Mouse (Mus musculus) heart, embryonic 10.5 days (tissue): ENCODE data around the gene Rnf44. TPM values are rescaled to one million over a fixed set of nuclear protein-coding genes. Genes with fewer than 3 reads are reported as not detected.

Experiments
- DNase-seq: peaks from one replicate; pipeline ENCODE4 v3.0.0-alpha.2; 2017; ENCODE audit warnings: low spot score
- H3K27ac ChIP-seq: fragments of 300-500 bp; sonication (generic); 2 replicates; pipeline ENCODE4 v1.5.1; 2016; ENCODE audit warnings: mild to moderate bottlenecking
- H3K27me3 ChIP-seq: fragments of 300-500 bp; sonication (generic); 2 replicates; pipeline ENCODE4 v1.6.1; 2016; ENCODE audit warnings: mild to moderate bottlenecking; ENCODE audit not compliant: poor library complexity, insufficient read depth, severe bottlenecking
- H3K36me3 ChIP-seq: fragments of 300-500 bp; sonication (generic); 2 replicates; pipeline ENCODE4 v1.6.1; 2016; ENCODE audit warnings: mild to moderate bottlenecking, moderate library complexity
- H3K4me1 ChIP-seq: fragments of 300-500 bp; sonication (generic); 2 replicates; pipeline ENCODE4 v1.6.1; 2016; ENCODE audit warnings: mild to moderate bottlenecking
- H3K4me3 ChIP-seq: fragments of 300-500 bp; sonication (generic); 2 replicates; pipeline ENCODE4 v1.5.1; 2016; ENCODE audit warnings: mild to moderate bottlenecking, moderate library complexity
- H3K9me3 ChIP-seq: fragments of 300-500 bp; sonication (generic); 2 replicates; pipeline ENCODE4 v1.6.1; 2016; ENCODE audit warnings: mild to moderate bottlenecking, moderate library complexity
- WGBS: fragments of 180-500 bp; shearing (Covaris S2); methylation state at CpG from one replicate; pipeline ENCODE4 v1.1.7; 2016; 5-methylcytosine and 5-hydroxymethylcytosine counted together
- polyA plus RNA-seq: library from polyadenylated mRNA; unstranded; fragments of >200 nt; fragmentation: Nextera tagmentation; extraction: Ambion mirVana; gene quantifications from 2 replicates; pipeline ENCODE4 v1.2.1, GENCODE M21; 2016

Gene Rnf44
- polyA plus RNA-seq, 1 experiment from 2014 or later: 96.1 TPM

DNA sequence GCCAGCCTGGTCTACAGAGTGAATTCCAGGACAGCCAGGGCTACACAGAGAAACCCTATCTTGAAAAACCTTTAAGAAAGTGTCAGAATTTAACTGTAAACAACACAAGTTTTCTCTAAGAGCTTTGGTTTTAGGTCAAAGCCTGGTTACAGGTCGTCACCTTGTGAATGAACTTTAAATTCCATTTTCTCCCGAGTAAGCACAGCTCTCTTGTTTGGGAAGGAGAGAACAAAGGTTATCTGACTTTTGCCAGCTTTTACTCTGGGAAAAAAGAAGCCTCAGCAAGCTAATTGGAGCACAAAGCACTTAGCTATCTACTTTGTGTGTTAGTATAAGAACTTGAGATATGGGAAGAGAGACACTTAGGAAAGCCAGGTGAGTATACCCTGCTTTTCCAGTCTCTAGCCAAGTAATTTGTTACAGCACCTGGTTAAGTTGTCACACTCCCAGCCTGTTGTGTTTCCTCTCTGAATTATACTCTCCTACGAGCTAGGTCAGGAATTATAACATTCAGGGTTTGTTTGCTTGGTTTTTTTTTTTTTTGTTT lies 60.9 kb downstream of the Rnf44 start:
- no peak for DNase-seq
- Histone ChIP-seq H3K4me3 (no peak overlapping the region), H3K9me3 (no peaks in the 10 kb centered on the region), H3K36me3 (peaks cover 34% of the 10 kb centered on the region), H3K27me3 (no peaks in the 10 kb centered on the region), H3K4me1 (no peaks in the 10 kb centered on the region), H3K27ac (no peak overlapping the region)
- WGBS: 62% methylated on average over 3 of the region's 3 CpGs

Other genes with a start within 250 kb of the Rnf44 start
- 117 and 141 TPM in 2 replicates for gene Thoc3, start 225.1 kb downstream of the Rnf44 start, polyA plus RNA-seq
- gene Simc1, start 190.1 kb downstream of the Rnf44 start, polyA plus RNA-seq: 5.9 and 10.4 TPM in 2 replicates
- 146 and 148 TPM in 2 replicates for gene 4833439L19Rik, start 128.5 kb downstream of the Rnf44 start, polyA plus RNA-seq
- gene Arl10, start 118.9 kb downstream of the Rnf44 start, polyA plus RNA-seq: 22.8 and 30.1 TPM in 2 replicates
- 79.6 and 112 TPM in 2 replicates for gene Nop16, start 103.8 kb downstream of the Rnf44 start, polyA plus RNA-seq
- gene Higd2a, start 103.7 kb downstream of the Rnf44 start, polyA plus RNA-seq: 179 and 208 TPM in 2 replicates
- gene Cltb, start 82.6 kb downstream of the Rnf44 start, polyA plus RNA-seq: 32.1 and 36.5 TPM in 2 replicates
- 58.7 and 68.8 TPM in 2 replicates for gene Faf2, start 72.1 kb downstream of the Rnf44 start, polyA plus RNA-seq
- 0.06 and 1.2 TPM in 2 replicates for gene Cdhr2, start 7.6 kb upstream of the Rnf44 start, polyA plus RNA-seq
- 0.03 and 0.06 TPM in 2 replicates for gene Gprin1, start 56.0 kb upstream of the Rnf44 start, polyA plus RNA-seq
- gene Sncb, start 72.7 kb upstream of the Rnf44 start, polyA plus RNA-seq: 0.13 TPM in 1 of 2 replicates, not detected in the other
- gene Eif4e1b, start 90.1 kb upstream of the Rnf44 start, polyA plus RNA-seq: not detected in 2 replicates
- 5.2 and 5.6 TPM in 2 replicates for gene Tspan17, start 95.5 kb upstream of the Rnf44 start, polyA plus RNA-seq